Mouse (Mus musculus) heart, postnatal 14 days (tissue): ENCODE results near the gene Azin2. TPM values are rescaled to one million over a fixed set of nuclear protein-coding genes. Genes with fewer than 3 reads are reported as not detected.

Experiments used
- DNase-seq, 2 experiments: peaks; one replicate each; pipeline ENCODE4 v3.0.0; 2021 to 2022
- intact Hi-C: fragments of 180-260 bp; cut with DNase I; formaldehyde crosslinking; loops from one replicate; pipeline ENCODE4 v1.15.1; 2025
- total RNA-seq, 2 experiments: library from RNA; stranded (reverse); gene quantifications; 2 replicates each; pipeline ENCODE4 v1.2.3; 2021

The Azin2 gene
- total RNA-seq, 2 experiments from 2014 or later: 2.5 to 3.2 TPM

- DNase-seq: no peak
- intact Hi-C loops: no loop called here
Measured at GRCm38 (mm10) chr4:128905251-128905650, 57.0 kb downstream of the Azin2 start.

- intact Hi-C loops: no loop called here
- peak in 1 of 2 experiments; percentile 22 for DNase-seq
Measured at GRCm38 (mm10) chr4:128904035-128904800, 58.0 kb downstream of the Azin2 start.

DNA sequence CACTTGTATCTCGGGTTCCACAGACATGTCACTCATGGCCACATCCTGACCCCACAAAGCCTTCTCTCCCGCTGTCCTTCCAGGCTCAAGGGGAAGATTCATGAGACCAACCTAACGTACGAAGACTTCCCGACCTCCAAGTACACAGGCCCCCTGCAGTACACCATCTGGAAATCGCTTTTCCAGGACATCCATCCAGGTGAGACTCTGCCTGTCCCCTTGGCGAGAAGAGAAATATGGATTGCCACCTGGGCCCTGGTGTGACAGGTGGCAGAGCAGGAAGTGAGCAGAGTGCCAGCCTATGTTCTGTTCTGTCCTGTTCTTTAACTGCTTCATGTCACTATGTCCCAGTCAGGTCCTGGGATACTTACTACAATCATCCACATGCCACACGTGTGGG is 59.9 kb downstream of the Azin2 start:
- no peak for DNase-seq
- intact Hi-C loops: no loop called here

DNA sequence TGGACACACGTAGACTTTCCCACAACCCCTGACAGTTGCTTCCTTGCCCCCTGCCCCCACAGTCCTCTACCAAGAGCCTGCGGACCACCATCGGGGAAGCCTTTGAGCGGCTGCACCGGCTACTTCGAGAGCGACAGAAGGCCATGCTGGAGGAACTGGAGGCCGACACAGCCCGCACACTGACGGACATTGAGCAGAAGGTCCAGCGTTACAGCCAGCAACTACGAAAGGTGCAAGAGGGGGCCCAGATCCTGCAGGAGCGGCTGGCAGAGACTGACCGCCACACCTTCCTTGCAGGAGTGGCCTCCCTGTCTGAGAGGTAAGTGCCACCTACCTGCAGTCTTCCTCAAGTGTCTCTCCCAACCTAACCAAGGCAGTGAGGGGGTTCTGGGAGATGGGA is 61.8 kb downstream of the Azin2 start:
- intact Hi-C loops: no loop called here
- no peak for DNase-seq

GRCm38 (mm10) chr4:128899332-128899731 is 62.9 kb downstream of the Azin2 start:
- intact Hi-C loops: no loop called here
- DNase-seq: peak; percentile 78 to 81

- intact Hi-C loops: no loop called here
- DNase-seq: peak; percentile 19 to 44
Measured at GRCm38 (mm10) chr4:128897911-128898421, 64.3 kb downstream of the Azin2 start.

DNA sequence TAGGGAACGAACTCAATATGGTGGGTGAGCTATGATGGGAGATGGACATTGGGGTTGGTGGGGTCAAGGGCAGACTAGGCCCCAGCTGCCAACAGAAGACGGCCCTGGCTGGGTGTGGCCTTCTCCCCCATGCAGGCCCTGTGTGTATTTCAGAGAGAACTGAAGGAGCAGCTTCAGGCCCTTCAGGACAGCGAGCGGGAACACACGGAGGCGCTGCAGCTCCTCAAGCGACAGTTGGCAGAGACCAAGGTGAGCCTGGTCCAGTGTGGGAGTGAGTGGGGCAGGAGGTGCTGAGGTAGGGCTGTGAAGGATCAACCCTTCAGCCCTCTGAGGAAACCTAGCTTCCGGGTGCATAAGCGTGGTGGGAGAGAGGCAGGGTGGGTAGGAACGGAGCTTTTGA is 65.6 kb downstream of the Azin2 start:
- intact Hi-C loops: no loop called here
- no peak for DNase-seq

DNA sequence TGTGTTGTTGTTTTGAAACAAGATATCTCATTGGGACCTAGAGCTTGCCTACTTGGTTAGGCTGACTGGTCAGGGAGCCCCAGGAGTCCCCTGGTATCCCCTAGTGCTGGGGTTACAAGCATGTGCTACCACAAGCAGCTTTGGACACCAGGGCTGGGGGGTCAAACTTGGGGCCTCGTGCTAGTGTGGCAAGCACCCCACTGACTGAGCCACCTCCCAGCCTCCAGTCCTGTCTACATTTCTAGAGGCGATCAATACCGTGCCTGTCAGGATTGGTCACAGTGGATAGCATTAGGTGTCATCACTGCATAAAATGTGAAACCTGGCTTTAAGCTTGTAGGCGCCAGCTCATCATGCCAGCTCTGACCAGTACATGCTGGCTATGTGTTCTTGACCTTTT is 66.4 kb downstream of the Azin2 start:
- no peak for DNase-seq
- intact Hi-C loops: no loop called here

DNA sequence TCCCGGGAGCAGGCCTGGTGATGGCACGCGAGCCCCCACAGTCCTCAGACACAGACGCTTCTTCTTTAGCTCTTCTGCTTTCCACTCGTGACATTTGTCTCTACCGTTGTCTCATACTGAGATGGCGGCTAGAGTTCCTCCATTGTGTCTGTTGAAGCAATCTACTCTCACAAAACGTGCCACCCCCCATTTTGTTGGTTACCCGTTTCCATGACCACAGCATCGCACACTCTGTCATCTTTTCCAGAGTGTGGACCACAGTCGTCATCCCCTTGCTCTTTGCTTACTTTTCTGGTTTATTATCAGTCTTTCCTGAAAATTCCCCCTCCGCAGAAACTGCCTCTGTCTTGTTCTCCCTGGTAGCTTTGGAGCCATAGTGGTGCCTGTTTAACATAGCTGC is 68.1 kb downstream of the Azin2 start:
- DNase-seq: no peak
- intact Hi-C loops: no loop called here

- no peak for DNase-seq
- intact Hi-C loops: no loop called here
Measured at GRCm38 (mm10) chr4:128892188-128892587, 70.1 kb downstream of the Azin2 start.

- DNase-seq: no peak
- intact Hi-C loops: no loop called here
Measured at GRCm38 (mm10) chr4:128891746-128892145, 70.5 kb downstream of the Azin2 start.

DNA sequence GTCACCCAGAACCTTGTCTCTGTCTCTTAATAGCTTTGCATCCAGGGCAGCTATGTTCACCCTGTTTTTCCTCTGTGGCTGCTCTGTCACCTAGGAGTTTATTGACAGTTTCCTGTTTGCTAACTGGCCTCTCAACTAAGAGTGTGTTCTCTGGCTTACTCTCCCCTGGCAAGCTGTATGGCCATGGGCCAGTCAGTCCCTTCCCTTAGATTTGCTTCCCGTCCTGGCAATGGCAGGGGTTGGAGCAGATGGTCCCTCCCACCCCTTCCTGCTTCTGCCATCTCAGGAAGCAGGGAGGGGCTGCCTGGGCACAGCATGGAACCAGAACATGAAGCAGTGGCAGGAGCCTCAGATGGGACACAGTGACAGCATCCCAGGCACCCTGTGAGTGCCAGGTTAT is 71.1 kb downstream of the Azin2 start:
- intact Hi-C loops: no loop called here
- DNase-seq: peak; percentile 47 to 49

- intact Hi-C loops: no loop called here
- no peak for DNase-seq
Measured at GRCm38 (mm10) chr4:128889752-128890630, 72.3 kb downstream of the Azin2 start.

DNA sequence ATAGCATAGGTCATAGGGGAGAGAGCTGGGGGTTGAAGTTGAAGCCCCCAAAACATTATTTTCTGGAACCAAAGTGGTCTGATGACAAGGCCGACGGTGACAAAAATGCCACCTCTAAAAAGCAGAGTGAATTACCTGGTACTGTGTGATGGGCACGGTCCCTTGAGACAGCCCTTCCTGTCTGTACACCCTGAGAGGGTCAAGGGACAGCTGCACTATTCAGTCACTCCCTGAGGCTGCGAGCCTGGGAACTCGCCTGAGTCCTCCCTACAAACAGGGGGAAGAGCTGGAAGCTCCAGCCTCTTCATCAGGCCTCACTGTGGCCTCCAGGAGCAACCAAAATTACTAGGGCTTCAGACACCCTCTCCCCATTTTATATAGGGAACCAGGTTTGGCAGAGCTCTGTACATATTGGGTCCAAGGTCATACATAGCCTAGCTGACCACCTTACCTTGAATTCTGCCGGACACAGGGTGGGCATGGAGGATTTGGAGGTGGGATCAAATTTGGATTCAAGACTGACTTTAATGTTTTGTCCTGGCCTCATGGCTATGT is 73.7 kb downstream of the Azin2 start:
- intact Hi-C loops: no loop called here
- DNase-seq: no peak

GRCm38 (mm10) chr4:128887641-128888091 is 74.6 kb downstream of the Azin2 start:
- intact Hi-C loops: no loop called here
- DNase-seq: no peak

DNA sequence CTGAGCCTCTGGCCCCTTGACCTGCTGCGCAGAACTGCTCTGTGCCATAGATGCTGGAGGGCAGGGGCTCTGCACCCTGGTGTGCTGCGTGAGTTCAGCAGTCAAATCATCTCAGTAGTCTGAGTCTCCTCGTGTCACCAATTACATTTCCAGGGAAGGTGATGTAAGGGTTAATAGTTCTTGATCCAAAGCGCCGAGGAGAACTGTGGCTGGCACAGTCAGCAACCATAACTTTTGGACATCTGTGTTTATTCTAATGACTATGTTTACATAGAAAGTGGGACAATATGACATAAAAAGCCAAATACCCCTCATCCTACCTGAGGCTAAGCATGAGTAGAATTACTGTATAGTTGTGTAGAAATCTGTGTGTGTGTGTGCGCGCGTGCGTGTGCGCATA is 75.2 kb downstream of the Azin2 start:
- intact Hi-C loops: no loop called here
- DNase-seq: no peak

DNA sequence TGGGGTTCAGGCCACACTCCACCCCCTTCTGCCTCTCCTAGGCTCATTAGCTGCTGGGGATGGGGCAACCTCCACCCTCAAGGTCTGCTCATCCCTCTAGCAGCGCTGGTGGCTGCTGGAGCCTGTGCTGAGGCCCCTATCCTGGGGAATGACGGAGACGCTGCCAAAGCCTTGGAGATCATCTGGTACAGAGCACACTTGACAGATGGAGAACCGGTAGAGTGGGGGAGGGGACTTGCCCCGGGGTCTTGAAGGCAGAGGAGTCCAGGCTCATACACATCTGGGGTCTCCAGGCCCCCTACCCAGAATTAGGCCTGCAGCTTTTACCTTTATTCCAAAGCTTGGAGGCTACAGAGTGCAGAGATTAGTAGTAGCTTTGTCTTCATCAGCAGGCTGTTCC is 75.7 kb downstream of the Azin2 start:
- intact Hi-C loops: no loop called here

GRCm38 (mm10) chr4:128885540-128885939 is 76.7 kb downstream of the Azin2 start:
- DNase-seq: no peak
- intact Hi-C loops: no loop called here

More for the DNA sequence above, 75.7 kb downstream of the Azin2 start:
- no peak for DNase-seq

DNA sequence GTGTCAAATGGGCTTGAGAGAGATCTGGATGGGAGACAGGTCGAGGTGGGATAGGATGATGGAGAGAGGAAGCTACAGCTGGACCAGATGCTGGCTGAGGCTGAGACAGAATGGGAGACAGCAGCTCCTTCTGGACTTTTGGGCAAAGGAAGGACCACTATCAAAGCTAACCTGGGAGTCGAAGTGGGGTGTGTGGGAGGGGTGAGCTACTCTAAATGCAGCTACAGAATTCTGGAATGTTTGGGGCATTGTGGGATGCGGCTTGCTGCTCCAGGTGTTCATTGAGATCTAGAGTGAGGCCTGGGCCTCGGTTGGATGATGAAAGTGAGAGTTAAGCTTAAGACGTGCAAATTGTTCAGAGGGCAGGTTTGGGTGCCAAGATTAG is 77.5 kb downstream of the Azin2 start:
- intact Hi-C loops: no loop called here
- no peak for DNase-seq

DNA sequence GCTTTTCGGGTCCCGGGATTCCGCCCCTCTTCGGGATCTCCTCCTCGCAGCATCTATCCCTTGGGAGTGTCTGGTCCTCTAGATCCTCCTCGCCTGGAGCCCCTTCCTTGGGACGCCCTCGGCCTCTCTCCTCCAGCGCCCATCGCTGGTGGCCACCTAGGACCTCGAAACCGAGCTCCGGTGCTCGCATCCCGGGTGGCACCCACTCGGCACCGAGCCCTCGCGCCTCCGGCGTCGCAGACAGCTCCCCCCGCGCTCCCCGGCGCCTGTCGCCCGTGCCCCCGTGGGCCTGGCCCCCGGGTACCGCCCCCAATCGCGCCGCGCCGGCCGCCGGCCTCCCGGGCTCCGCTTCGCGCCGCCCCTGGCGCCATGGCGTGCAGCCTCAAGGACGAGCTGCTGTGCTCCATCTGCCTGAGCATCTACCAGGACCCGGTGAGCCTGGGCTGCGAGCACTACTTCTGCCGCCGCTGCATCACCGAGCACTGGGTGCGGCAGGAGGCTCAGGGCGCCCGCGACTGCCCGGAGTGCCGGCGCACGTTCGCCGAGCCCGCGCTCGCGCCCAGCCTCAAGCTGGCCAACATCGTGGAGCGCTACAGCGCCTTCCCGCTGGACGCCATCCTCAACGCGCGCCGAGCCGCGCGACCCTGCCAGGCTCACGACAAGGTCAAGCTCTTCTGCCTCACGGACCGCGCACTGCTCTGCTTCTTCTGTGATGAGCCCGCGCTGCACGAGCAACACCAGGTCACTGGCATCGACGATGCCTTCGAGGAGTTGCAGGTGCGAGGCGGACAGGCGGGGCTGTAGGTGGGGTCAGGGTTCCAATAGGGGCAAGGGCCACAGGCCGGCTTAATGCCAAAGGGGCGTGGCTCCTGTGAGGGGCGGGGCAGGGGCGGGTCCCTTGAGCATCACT is 78.2 kb downstream of the Azin2 start:
- DNase-seq: peak; percentile 38 to 51
- intact Hi-C loops: loop anchor here (2.0 kb wide), 1 partner anchor 41 kb away; no protein-coding TSS in a partner anchor
